Mouse (Mus musculus) CH12.LX (cell line): ENCODE data around the gene Pla2g5.

Experiments
- CTCF ChIP-seq, 2 experiments: IDR thresholded peaks in 1 of 2; conservative IDR thresholded peaks in 1 of 2; 2 replicates each; pipeline ENCODE4 v1.5.1; 2011 to 2012; ENCODE audit warnings: low read depth in 2 of 2, low read length in 2 of 2, improper control_type of control experiment in 1 of 2, inconsistent platforms in 1 of 2, mild to moderate bottlenecking in 1 of 2, moderate library complexity in 1 of 2
- ELF1 ChIP-seq: IDR thresholded peaks from 2 replicates; pipeline ENCODE4 v1.6.1; 2014; ENCODE audit warnings: low read depth, mild to moderate bottlenecking, inconsistent platforms, low read length, improper control_type of control experiment
- EP300 ChIP-seq: IDR thresholded peaks from 2 replicates; pipeline ENCODE4 v1.6.1; 2011; ENCODE audit warnings: low read length, improper control_type of control experiment
- MAFK ChIP-seq: IDR thresholded peaks from 2 replicates; pipeline ENCODE4 v1.6.1; 2011; ENCODE audit warnings: low read length, improper control_type of control experiment; ENCODE audit not compliant: insufficient replicate concordance
- MAZ ChIP-seq: IDR thresholded peaks from 2 replicates; pipeline ENCODE4 v1.6.1; 2012; ENCODE audit warnings: low read depth, mild to moderate bottlenecking, inconsistent platforms, low read length, improper control_type of control experiment, moderate library complexity
- POLR2A ChIP-seq: IDR thresholded peaks from 2 replicates; pipeline ENCODE4 v1.6.1; 2011; ENCODE audit warnings: low read depth, mild to moderate bottlenecking, improper control_type of control experiment, low read length
- RCOR1 ChIP-seq: conservative IDR thresholded peaks from 2 replicates; pipeline ENCODE4 v1.6.1; 2012; ENCODE audit warnings: low read depth, mild to moderate bottlenecking, inconsistent platforms, low read length, improper control_type of control experiment
- UBTF ChIP-seq: IDR thresholded peaks from 2 replicates; pipeline ENCODE4 v1.6.1; 2012; ENCODE audit warnings: low read depth, mild to moderate bottlenecking, inconsistent platforms, low read length, improper control_type of control experiment, moderate library complexity
- ZC3H11A ChIP-seq: IDR thresholded peaks from 2 replicates; pipeline ENCODE4 v1.6.1; 2012; ENCODE audit warnings: low read depth, mild to moderate bottlenecking, inconsistent platforms, low read length, improper control_type of control experiment

GRCm38 (mm10) chr4:138762266-138762665 is 101.0 kb downstream of the Pla2g5 start:
- TF ChIP-seq MAZ (no peak), UBTF (no peak), CTCF (conservative IDR thresholded peaks at IDR 0.05 in 1 of 2, IDR thresholded peaks at IDR 0.05 in 1 of 2; ENCODE audit: low read depth in 2 of 2, low read length in 2 of 2) (no peak), RCOR1 (no peak), POLR2A (no peak), ZC3H11A (no peak), EP300 (no peak), ELF1 (no peak), MAFK (no peak)
